Mouse (Mus musculus) urinary bladder, postnatal 10 days (tissue): ENCODE measurements around the gene Acad11.

Source experiments
- DNase-seq: peaks from one replicate; pipeline ENCODE4 v3.0.0; 2022; ENCODE audit warnings: low spot score

Acad11 gene

GRCm38 (mm10) chr9:104146683-104147082, 83.5 kb downstream of the Acad11 start:
- DNase-seq: no peak

- no peak for DNase-seq
Measured at GRCm38 (mm10) chr9:104148969-104149368, 85.8 kb downstream of the Acad11 start.

- DNase-seq: no peak
Measured at GRCm38 (mm10) chr9:104152121-104152520, 88.9 kb downstream of the Acad11 start.

DNA sequence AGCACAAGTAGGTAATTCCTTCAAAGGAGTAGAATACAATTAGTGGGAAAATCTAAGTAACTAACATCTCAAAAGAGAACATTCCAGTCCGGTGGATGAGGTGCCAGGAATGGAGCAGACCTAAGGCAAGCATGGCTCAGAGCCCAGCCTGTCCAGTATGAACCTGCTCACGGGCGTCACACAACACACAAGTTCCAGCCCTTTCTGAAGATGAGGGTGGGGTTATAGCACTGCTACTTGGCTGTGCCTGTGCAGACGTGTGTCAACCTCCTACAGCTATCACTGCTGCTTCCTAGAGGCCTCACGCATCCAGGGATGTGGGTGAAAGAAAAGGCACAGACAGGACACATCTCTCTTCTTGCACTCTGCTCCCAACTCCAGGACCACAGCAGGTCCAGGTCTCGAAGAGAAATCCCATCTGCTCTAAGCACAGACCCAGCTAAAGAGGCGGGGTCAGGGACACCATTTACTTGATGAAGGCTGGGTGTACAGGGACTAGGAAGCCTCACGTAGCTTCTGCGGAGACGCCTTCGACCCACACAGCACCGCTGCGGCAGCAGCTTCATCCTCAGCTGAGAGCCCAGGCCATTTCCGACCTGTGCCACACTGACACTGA, 92.0 kb downstream of the Acad11 start:
- DNase-seq: no peak

DNA sequence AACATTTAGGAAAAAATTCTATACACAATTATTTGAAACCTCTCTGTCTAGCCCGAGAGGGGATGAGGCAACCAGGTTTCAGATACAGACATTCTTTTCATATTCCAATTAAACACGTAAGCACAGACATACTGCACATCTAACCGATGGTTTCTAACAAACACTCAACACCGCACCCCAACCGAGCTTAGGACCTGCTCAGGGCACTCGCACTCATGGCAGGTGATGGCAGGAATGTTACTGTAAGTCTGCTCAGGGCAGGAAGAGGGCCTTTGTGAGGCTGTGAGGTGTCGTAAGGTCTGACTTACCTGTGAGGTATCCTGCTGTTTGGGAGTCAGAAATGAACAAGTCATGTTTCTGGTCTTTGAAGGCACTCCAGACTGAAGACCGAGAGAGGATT, 93.3 kb downstream of the Acad11 start:
- DNase-seq: no peak

DNA sequence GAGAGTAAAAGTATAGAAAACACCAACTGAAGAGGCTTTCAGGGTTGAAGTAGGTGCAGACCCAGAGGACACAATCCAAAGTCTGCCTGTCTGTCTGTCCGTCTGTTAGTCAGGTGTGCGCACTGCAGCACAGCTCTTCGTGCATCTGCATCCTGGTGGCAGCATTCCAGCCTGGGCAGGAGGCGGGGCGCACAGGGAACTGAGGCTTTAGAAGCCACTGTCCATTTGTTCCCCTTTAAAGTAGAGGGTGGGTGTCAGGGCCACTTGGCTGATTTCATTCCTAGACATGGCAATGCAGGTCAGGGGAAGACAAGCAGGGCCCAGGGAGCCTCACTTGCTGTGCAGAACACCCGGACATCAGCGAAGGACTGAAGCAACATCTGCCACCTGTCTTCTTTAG, 94.1 kb downstream of the Acad11 start:
- no peak for DNase-seq

DNA sequence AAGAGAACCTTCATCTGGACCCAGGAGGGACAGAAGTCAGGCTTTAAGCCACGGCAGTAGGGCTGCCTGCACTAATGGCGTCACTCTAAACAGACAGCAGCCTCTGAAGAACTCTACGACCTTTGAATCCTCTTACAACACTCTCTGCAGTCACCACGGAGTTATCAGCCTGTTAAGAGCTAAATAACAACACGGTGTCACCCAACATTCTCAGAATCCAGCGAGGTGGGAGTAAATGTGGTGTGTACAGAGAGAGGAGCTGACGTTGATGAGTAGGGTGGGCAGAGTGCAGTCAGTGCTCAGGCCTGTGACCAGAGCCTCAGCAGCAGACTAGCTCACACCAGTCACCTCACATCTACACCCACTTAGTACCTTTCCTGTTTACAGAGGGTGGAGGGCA, 97.9 kb downstream of the Acad11 start:
- DNase-seq: no peak

DNA sequence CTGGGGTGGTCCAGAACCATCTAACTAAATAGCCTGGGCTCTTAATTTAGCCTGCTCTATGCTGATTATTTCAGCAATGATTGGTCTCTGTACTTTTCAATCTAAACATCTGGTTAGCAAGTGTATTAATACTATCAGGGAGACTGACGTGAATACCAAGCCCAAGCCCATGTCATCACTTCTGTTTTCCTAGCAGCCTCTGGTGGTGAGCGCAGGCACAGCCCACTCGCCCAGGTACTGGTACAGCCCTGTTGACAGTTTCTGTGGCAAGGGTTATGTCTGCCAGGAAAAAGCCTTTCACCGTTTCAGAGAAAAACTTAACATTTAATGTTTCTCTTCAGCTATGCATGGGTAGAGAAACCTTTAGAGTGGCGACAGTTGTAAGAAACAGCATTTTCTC, 101.0 kb downstream of the Acad11 start:
- DNase-seq: no peak

DNA sequence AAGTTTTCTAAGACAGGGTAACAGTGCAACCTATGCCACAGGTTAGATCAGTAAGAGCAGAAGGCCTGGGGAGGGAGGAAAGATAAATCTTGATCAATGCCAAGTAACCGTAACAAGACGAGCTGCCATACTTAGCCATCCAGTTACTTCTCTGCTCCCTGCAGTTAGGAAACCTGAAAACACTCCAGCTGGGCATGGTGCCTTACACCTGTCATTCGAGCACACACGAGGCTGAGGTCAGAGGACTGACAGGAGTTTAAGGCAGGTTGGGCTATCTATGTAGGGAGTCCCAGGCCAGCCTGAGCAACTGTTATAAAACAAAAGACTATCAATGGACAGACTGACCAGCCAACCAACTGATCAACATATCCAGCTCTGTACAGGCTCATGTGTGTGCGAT, 102.7 kb downstream of the Acad11 start:
- no peak for DNase-seq

GRCm38 (mm10) chr9:104169986-104170385, 106.8 kb downstream of the Acad11 start:
- no peak for DNase-seq

- DNase-seq: no peak
Measured at GRCm38 (mm10) chr9:104171651-104172050, 108.5 kb downstream of the Acad11 start.

GRCm38 (mm10) chr9:104172342-104172741, 109.2 kb downstream of the Acad11 start:
- no peak for DNase-seq
